Mouse (Mus musculus) embryonic fibroblast, embryonic 13.5 days (primary cell): Measurements from ENCODE around the gene Wdfy1.

Source experiments
- CTCF ChIP-seq: IDR thresholded peaks from 2 replicates; pipeline ENCODE4 v1.5.1; 2011; ENCODE audit warnings: mild to moderate bottlenecking, control low read depth, low read length, moderate library complexity, borderline replicate concordance; ENCODE audit not compliant: insufficient read depth
- POLR2A ChIP-seq: IDR thresholded peaks from 2 replicates; pipeline ENCODE4 v1.6.1; 2011; ENCODE audit warnings: low read depth, mild to moderate bottlenecking, control low read depth, low read length, moderate library complexity

- TF ChIP-seq CTCF (no peak), POLR2A (no peak)
These were observed 33.0 kb downstream of the Wdfy1 start for GRCm38 (mm10) chr1:79742949-79743348.
